Mouse (Mus musculus) intestine, embryonic 14.5 days (tissue): ENCODE measurements around the gene Umad1. TPM values are rescaled to one million over a fixed set of nuclear protein-coding genes. Genes with fewer than 3 reads are reported as not detected.
A peak's percentile ranks its signal among the peaks of the same experiment; 100 is the strongest.

Experiments used
- ATAC-seq: fragments of 200-750 bp; cut with Nextera tagmentation; replicated peaks from 2 replicates; pipeline ENCODE4 v1.8.0; 2017; ENCODE audit warnings: low read depth, moderate number of reproducible peaks, moderate TSS enrichment, moderate library complexity; ENCODE audit not compliant: low FRiP score, low TSS enrichment
- DNase-seq: peaks from one replicate; pipeline ENCODE4 v3.0.0-alpha.2; 2018; ENCODE audit warnings: low spot score
- H3K27ac ChIP-seq: fragments of 300-500 bp; sonication (generic); 2 replicates; pipeline ENCODE4 v1.5.1; 2014; ENCODE audit warnings: low read depth, mild to moderate bottlenecking, control low read depth
- H3K27me3 ChIP-seq: fragments of 300-500 bp; sonication (generic); replicated peaks from 2 replicates; pipeline ENCODE4 v1.6.1; 2014; ENCODE audit warnings: low read length, control low read depth; ENCODE audit not compliant: control insufficient read depth, insufficient read depth
- H3K36me3 ChIP-seq: fragments of 300-500 bp; sonication (generic); 2 replicates; pipeline ENCODE4 v1.6.1; 2014; ENCODE audit warnings: low read length, control low read depth; ENCODE audit not compliant: control insufficient read depth, insufficient read depth
- H3K4me1 ChIP-seq: fragments of 300-500 bp; sonication (generic); replicated peaks from 2 replicates; pipeline ENCODE4 v1.6.1; 2014; ENCODE audit warnings: low read length, control low read depth, mixed read lengths; ENCODE audit not compliant: control insufficient read depth, insufficient read depth
- H3K4me2 ChIP-seq: fragments of 300-500 bp; sonication (generic); 2 replicates; pipeline ENCODE4 v1.6.1; 2014; ENCODE audit warnings: low read length
- H3K4me3 ChIP-seq: fragments of 300-500 bp; sonication (generic); 2 replicates; pipeline ENCODE4 v1.5.1; 2014; ENCODE audit warnings: low read depth, low read length, control low read depth, mixed read lengths
- H3K9ac ChIP-seq: fragments of 300-500 bp; sonication (generic); 2 replicates; pipeline ENCODE4 v1.6.1; 2014; ENCODE audit warnings: mild to moderate bottlenecking, low read length
- H3K9me3 ChIP-seq: fragments of 300-500 bp; sonication (generic); 2 replicates; pipeline ENCODE4 v1.6.1; 2016; ENCODE audit warnings: low read length, control low read depth; ENCODE audit not compliant: control insufficient read depth
- WGBS: fragments of 180-500 bp; shearing (Covaris S2); extraction: QIAGEN DNeasy Blood & Tissue Kit; methylation state at CpG from one replicate; pipeline ENCODE4 v1.1.7; 2014; 5-methylcytosine and 5-hydroxymethylcytosine counted together
- polyA plus RNA-seq: library from polyadenylated mRNA; unstranded; fragments of >200 nt; fragmentation: Nextera tagmentation; extraction: Ambion mirVana; gene quantifications from 2 replicates; pipeline ENCODE4 v1.2.1, GENCODE M21; 2014

The Umad1 gene
- polyA plus RNA-seq, 1 experiment from 2014 or later = 21.0 TPM

GRCm38 (mm10) chr6:8274387-8275054, 15.4 kb downstream of the Umad1 start:
- Histone ChIP-seq H3K9me3 (no peaks in the 10 kb centered on the region), H3K27ac (no peak overlapping the region), H3K27me3 (no peaks in the 10 kb centered on the region), H3K36me3 (no peaks in the 10 kb centered on the region), H3K4me1 (no peaks in the 10 kb centered on the region), H3K4me2 (no peak overlapping the region), H3K9ac (no peak overlapping the region), H3K4me3 (no peak overlapping the region)
- DNase-seq (peak; percentile 71), ATAC-seq (no peak)
- 37% methylated on average over 6 of the region's 6 CpGs for WGBS

GRCm38 (mm10) chr6:8275098-8275497, 16.0 kb downstream of the Umad1 start:
- Histone ChIP-seq H3K4me1 (no peaks in the 10 kb centered on the region), H3K9me3 (no peaks in the 10 kb centered on the region), H3K9ac (no peak overlapping the region), H3K36me3 (no peaks in the 10 kb centered on the region), H3K4me2 (no peak overlapping the region), H3K27ac (no peak overlapping the region), H3K27me3 (no peaks in the 10 kb centered on the region), H3K4me3 (no peak overlapping the region)
- DNase-seq (no peak), ATAC-seq (no peak)
- 0% methylated on average over 1 of the region's 1 CpGs for WGBS

GRCm38 (mm10) chr6:8276431-8276830, 17.3 kb downstream of the Umad1 start:
- DNase-seq (no peak), ATAC-seq (0 out of 2 replicates have a peak, but pooled peaks have one; percentile 40)
- Histone ChIP-seq H3K27me3 (no peaks in the 10 kb centered on the region), H3K4me2 (no peak overlapping the region), H3K27ac (no peak overlapping the region), H3K4me3 (no peak overlapping the region), H3K36me3 (no peaks in the 10 kb centered on the region), H3K4me1 (no peaks in the 10 kb centered on the region), H3K9ac (no peak overlapping the region), H3K9me3 (no peaks in the 10 kb centered on the region)
- 63% methylated on average over 4 of the region's 4 CpGs for WGBS

GRCm38 (mm10) chr6:8278426-8279002, 19.4 kb downstream of the Umad1 start:
- DNase-seq = no peak
- Histone ChIP-seq H3K4me2 (no peak overlapping the region), H3K9me3 (no peaks in the 10 kb centered on the region), H3K9ac (no peak overlapping the region), H3K27me3 (no peaks in the 10 kb centered on the region), H3K27ac (no peak overlapping the region), H3K4me1 (no peaks in the 10 kb centered on the region), H3K4me3 (no peak overlapping the region), H3K36me3 (no peaks in the 10 kb centered on the region)
- WGBS = 78% methylated on average over 5 of the region's 5 CpGs
- no peak for ATAC-seq

- ATAC-seq = no peak
- no peaks in the 10 kb centered on the region for H3K27me3 ChIP-seq
- no peaks in the 10 kb centered on the region for H3K36me3 ChIP-seq
- H3K4me1 ChIP-seq = no peaks in the 10 kb centered on the region
- DNase-seq = no peak
- H3K9me3 ChIP-seq = no peaks in the 10 kb centered on the region
- 88% methylated on average over 4 of the region's 4 CpGs for WGBS
- H3K9ac ChIP-seq = no peak overlapping the region
- no peak overlapping the region for H3K27ac ChIP-seq
- H3K4me3 ChIP-seq = no peak overlapping the region
- H3K4me2 ChIP-seq = no peak overlapping the region
These were observed 24.2 kb downstream of the Umad1 start for GRCm38 (mm10) chr6:8283255-8283654.

GRCm38 (mm10) chr6:8285401-8285960, 26.4 kb downstream of the Umad1 start:
- no peak for ATAC-seq
- Histone ChIP-seq H3K9ac (no peak overlapping the region), H3K4me3 (no peak overlapping the region), H3K27ac (no peak overlapping the region), H3K27me3 (no peaks in the 10 kb centered on the region), H3K4me1 (no peaks in the 10 kb centered on the region), H3K4me2 (no peak overlapping the region), H3K9me3 (no peaks in the 10 kb centered on the region), H3K36me3 (no peaks in the 10 kb centered on the region)
- WGBS = 77% methylated on average over 3 of the region's 3 CpGs
- DNase-seq = no peak

- DNase-seq (no peak), ATAC-seq (no peak)
- Histone ChIP-seq H3K9me3 (no peaks in the 10 kb centered on the region), H3K4me1 (no peaks in the 10 kb centered on the region), H3K4me3 (no peak overlapping the region), H3K27me3 (no peaks in the 10 kb centered on the region), H3K4me2 (no peak overlapping the region), H3K9ac (no peak overlapping the region), H3K36me3 (no peaks in the 10 kb centered on the region), H3K27ac (no peak overlapping the region)
- WGBS = 95% methylated on average over 3 of the region's 3 CpGs
These were observed 27.1 kb downstream of the Umad1 start for GRCm38 (mm10) chr6:8286146-8286545.

- H3K4me1 ChIP-seq = no peaks in the 10 kb centered on the region
- no peaks in the 10 kb centered on the region for H3K36me3 ChIP-seq
- WGBS = 89% methylated on average over 4 of the region's 4 CpGs
- H3K9ac ChIP-seq = no peak overlapping the region
- no peak overlapping the region for H3K27ac ChIP-seq
- no peaks in the 10 kb centered on the region for H3K27me3 ChIP-seq
- DNase-seq = no peak
- ATAC-seq = no peak
- H3K9me3 ChIP-seq = no peaks in the 10 kb centered on the region
- no peak overlapping the region for H3K4me3 ChIP-seq
- no peak overlapping the region for H3K4me2 ChIP-seq
These were observed 29.9 kb downstream of the Umad1 start for GRCm38 (mm10) chr6:8288755-8289580.
